Mouse (Mus musculus): ENCODE data around the gene Atp6v0b.

The Atp6v0b gene

GRCm38 (mm10) chr4:117887133-117887532 is at the start of gene Atp6v0b:
Gene Atp6v0b, minus strand, starts transcription at chr4:117887333.
- peak; percentile 90 to 95 for DNase-seq (ENCODE audit: low spot score in 2 of 2)

DNA sequence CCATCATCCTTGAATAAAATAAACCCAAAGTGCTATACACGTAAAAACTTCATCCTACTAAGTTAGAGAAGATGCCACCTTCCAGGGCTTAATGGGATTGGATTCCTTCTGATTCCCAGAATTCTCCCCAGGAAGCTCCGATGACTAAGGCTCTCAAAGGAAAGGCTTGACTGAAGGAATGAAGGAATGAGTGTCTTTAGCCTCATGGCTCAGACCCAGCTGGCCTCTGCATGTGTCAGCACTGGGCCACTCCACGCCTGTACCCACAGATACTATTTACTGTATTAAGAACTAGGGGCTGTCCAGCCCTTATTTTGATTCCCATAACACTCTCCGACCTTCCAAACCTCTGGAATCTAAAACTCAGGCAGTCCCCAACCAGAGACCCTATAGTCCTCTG is 46.9 kb upstream of the Atp6v0b start:
- DNase-seq (ENCODE audit: low spot score in 2 of 2), result no peak

DNA sequence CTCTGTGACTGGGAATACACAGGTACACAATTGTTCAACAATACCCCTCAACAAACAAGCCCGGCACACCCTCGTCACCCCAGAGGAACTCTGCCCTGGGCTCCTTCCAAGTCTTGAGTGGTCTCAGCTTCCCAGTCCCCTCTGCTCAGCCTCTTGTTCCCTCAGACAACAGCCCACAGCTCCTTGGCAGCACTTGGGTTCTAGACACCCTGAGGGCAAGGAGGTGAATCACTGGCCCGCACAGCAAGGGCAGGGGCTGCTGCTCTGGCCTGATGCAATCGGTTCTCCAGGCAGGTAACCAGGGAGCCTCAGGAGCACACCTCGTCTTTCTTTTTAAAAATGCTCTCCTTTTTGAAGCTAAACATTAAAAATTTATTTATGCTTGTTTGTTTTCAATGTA is 46.1 kb upstream of the Atp6v0b start:
- DNase-seq (ENCODE audit: low spot score in 2 of 2), result no peak

DNA sequence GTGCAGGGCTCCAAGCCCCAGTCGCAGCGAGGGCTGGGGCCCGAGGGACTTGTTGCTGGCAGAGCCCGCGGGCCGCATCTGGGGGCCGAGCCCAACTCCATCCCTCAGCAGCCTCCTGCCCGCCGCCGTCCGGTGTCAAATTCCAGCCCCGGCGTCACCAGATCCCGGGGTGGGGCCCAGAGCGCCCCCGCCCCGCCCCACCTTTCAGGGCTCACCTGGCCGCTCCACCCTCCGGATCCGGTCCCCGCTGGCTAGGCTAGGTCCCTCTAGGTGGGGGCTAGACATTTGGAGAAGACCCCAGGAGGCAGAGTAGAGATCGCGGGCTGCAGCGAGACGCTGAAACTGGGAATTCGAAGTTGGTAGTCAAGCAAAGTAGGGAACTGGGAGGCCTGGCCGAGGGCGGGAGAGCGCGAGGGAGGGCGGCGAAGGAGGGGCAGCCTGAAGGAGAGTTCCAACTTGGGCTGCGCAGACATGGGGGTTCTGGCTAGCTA is 42.3 kb upstream of the Atp6v0b start, which contains the start of gene Artn:
Gene Artn (minus strand): TSS at position 373 of the 491 bp plus-strand sequence.
- no peak for DNase-seq (ENCODE audit: low spot score in 2 of 2)

DNA sequence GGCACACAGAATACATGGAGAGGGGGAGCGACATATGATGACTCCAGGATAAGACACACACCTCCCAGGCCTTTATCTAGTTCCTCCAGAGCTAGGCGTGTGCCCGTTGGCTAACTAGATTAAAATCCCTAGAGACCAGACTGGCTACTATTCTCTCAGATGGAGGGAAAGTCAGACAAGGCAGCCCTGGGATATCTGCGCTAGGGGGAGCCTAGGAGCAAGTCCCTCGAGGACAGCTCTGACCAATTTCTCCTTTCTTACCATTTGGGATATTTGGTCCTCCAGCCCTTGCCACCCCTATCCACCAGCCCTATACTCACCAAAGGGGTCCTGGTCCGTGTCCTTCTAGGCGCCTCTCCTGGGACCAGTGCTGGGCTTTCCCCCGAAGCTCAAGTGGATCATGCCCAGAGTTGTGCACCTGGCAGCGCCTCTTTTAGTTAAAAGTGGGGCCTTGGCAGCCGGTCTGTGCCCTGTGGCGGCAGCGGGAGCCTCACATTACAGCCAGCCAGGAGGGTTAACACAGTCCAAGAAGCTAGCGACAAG is 41.6 kb upstream of the Atp6v0b start:
- DNase-seq (ENCODE audit: low spot score in 2 of 2), result no peak

- DNase-seq (ENCODE audit: low spot score in 2 of 2), result peak in 1 of 2 experiments; percentile 72
Observed at GRCm38 (mm10) chr4:117928234-117928633, 41.1 kb upstream of the Atp6v0b start.

- DNase-seq (ENCODE audit: low spot score in 2 of 2), result peak in 1 of 2 experiments; percentile 47
Observed at GRCm38 (mm10) chr4:117926545-117927482, 39.7 kb upstream of the Atp6v0b start.

DNA sequence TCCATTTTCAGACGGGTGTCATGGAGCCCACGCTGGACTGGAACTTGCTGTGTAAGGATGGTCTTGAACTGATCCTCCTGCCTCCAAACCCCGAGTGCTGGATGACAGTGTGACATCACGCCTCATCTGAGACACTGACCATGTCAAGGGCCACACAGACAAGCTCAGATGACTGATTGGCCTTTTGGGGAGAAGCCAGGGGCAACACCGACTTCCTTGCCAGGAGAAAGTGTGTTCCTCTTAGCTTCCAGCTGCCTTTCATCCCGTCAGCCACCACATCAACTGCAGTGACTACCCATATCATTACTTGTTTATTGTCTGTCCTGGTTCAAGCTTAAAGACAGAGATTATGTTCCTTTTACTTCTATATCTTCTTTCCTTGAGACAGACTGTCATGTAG is 37.8 kb upstream of the Atp6v0b start:
- no peak for DNase-seq (ENCODE audit: low spot score in 2 of 2)

DNA sequence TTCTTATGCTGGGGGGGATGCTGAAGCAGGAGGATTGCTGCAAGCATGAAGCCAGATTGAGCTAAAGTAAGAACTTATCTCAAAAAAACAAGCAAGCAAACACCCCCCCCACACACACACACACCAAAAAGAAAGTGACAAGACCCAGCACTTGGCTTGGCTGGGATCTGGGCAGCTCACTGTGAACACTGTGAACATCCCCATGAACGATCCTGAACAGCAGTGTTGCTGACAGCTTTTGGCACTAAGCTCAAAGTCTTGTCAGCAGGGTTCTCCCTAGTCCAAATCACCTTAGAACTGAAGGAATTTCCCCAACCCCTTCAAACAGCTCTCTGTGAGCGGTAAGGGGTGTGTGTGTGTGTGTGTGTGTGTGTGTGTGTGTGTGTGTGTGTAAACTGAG is 36.3 kb upstream of the Atp6v0b start:
- DNase-seq (ENCODE audit: low spot score in 2 of 2), result no peak

GRCm38 (mm10) chr4:117921358-117921757 is 34.2 kb upstream of the Atp6v0b start:
- no peak for DNase-seq (ENCODE audit: low spot score in 2 of 2)

DNA sequence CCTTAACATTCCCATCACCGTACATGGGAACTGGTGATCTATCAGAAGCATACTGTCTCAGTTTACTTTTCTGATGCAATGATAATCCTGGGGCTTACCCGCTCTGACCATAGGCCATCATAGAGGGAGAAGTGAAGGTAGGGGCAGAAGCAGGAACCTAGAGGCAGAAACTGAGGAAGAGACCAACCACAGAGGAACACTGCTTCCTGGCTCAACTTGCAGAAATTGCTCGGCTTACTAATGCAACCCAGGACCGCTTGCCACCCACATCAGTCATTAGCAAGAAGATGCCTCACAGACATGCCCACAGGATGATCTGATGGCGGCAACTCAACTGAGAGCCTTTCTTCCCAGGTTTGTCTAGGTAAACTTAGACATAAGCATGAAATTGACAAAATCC is 31.6 kb upstream of the Atp6v0b start:
- no peak for DNase-seq (ENCODE audit: low spot score in 2 of 2)

DNA sequence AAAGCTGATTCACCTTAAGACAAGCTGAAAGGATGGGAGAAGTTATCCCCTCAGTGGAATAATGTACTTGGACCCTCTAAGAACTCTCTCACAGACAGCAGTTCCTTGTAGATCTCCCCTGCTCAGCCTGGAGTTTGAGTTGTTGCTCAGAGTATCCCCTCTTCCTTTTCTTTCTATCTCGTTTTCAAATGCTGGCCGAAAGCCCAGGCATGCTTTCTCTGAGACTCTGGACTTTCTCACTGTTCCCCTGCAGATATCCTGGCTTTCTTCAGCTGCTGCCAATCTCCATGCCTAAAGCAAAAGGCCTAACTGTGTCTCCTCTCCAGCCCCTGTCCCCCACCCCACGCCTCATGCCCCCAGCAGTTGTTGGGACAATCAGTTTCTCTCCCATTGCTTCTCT is 31.1 kb upstream of the Atp6v0b start:
- no peak for DNase-seq (ENCODE audit: low spot score in 2 of 2)

- DNase-seq (ENCODE audit: low spot score in 2 of 2), result no peak
Observed at GRCm38 (mm10) chr4:117917847-117918246, 30.7 kb upstream of the Atp6v0b start.

DNA sequence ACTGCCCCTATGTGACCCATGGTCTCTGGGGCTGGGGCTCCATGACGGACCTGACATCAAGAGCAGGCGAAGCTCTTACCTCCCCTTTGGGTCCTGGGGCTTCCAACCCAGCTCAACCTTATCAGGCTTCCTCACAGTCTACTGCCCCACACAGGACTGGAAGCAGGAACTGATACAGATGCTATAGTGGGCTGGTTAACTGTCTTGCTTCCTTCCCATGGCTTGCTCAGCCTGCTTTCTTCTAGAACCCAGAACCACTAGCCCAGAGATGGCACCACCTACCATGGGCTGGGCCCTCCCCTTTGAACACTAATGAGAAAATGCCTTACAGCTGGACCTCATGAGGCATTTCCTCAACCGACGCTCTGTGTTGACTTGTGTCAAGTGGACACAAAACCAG is 30.3 kb upstream of the Atp6v0b start:
- no peak for DNase-seq (ENCODE audit: low spot score in 2 of 2)

DNA sequence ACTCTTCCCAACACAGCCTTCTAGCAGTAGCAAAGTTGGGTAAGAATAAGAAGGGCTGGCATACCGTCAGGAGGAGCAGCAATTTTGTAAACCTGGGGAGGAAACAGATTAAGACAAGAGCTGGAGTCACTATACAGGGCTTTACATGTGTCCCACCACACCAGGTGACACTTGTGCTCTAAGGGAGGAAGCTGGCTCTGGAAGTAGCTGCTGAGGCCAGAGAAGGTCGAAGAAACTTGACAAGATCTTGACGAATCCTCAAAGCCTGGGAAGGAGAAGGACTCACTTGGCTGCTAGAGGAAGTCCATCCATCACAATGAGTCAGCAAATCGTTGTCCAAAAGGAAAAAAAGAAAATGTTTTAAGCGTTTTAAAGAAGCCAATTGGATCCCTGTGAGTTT is 29.3 kb upstream of the Atp6v0b start:
- DNase-seq (ENCODE audit: low spot score in 2 of 2), result no peak

DNA sequence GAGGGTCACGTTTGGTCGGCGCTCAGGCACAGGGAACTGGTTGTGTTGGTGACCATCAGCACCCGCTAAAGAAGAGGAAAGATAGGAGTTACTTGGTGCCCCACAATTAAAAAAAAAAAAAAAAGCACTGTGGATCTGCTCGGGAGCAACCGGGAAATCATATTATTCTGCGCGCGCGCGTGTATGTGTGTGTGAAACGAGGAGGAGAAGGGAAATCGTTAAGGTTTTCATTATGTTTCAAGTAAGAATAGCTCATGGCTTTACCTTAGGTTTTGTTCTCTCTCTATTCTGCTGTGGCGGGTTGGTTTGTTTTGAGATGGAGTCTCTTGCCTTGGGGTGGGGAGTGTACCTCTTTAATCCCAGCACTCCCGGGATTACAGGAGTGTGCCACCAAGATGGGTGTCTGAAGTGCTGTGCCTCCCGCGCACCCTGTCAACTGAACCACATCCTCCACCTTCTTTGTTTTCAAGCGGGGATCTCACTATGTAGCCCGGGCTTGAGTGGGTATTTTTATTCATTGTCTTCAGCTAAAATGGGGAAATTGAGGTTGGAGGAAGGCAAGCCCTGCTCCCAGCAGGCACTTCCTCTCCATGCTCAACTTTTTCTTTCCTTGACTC is 28.5 kb upstream of the Atp6v0b start:
- DNase-seq (ENCODE audit: low spot score in 2 of 2), result no peak

GRCm38 (mm10) chr4:117914591-117915442 is 27.7 kb upstream of the Atp6v0b start, which contains the start of gene Ipo13:
Gene Ipo13, minus strand, starts transcription at chr4:117914999.
- peak; percentile 74 to 88 for DNase-seq (ENCODE audit: low spot score in 2 of 2)

- peak in 1 of 2 experiments; percentile 42 for DNase-seq (ENCODE audit: low spot score in 2 of 2)
Observed at GRCm38 (mm10) chr4:117914031-117914430, 26.9 kb upstream of the Atp6v0b start.

DNA sequence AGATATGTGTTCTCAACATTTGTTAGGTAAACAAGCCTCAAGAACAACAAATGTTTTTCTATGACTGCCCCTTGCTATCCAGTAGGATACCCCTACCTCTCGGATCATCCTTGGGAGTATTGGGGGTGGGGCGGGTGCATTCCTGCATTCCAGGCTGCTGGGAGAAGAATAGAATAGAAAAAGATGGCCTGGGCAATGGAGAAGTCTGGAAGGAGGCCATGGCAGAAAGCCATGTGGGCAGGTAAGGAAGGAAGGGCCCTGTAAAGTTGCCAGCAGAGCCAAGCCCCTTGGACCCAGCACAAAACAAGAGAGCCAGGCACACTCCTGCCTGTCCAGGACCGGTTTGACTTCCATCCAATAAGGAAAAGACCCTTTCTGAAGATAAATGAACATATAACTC is 26.3 kb upstream of the Atp6v0b start:
- peak in 1 of 2 experiments; percentile 50 for DNase-seq (ENCODE audit: low spot score in 2 of 2)

- DNase-seq (ENCODE audit: low spot score in 2 of 2), result no peak
Observed at GRCm38 (mm10) chr4:117912685-117913273, 25.6 kb upstream of the Atp6v0b start.

DNA sequence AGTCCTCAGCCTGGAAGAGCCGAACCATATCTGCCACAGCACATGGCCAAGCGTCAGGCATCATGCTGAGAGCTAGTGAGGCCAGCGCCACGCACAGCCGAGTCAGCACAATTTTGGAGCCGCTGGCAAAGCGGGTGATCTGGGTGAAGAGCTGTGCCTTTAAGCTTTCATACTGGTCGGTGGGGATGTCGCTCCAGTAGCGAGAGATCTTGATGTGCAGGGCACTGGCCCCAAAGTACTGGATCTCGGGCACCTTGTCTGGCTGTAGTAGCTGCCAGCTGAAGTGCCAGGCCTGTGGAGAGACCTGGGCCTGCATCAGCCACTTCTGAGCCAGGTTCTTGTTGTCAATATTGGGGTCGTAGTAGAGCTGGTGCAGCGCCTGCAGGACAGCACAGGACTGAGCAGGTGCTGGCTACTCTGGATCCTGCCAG is 25.0 kb upstream of the Atp6v0b start:
- DNase-seq (ENCODE audit: low spot score in 2 of 2), result no peak

All from cerebellum, postnatal 4 days (tissue).